Mouse (Mus musculus): ENCODE measurements around the gene Pitpna. TPM values are rescaled to one million over a fixed set of nuclear protein-coding genes. Genes with fewer than 3 reads are reported as not detected.

The Pitpna gene
- polyA plus RNA-seq, 1 experiment: 185 TPM

DNA sequence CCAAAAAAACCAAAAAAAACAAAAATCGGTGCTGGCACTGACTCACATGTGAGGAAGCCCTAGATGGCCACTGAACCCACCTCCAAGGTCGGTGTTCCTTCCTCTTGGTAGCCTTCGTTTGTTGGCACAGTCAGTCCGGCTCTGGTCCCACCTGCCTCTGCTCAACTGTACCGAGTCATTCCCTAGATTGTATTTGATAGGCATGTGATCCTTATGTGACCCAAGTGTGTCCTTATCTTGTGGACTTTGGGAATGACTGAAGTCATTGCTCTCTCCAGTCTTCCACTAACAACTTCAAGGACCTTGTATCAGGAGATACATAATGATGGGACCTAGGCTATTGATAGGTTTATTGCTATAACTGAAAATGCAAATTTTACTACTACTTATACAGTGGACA, 16.9 kb downstream of the Pitpna start:
- Histone ChIP-seq H3K36me3 (ENCODE audit: control insufficient read depth, insufficient read depth, low read length) (peaks cover 77% of the 10 kb centered on the region), H3K4me1 (ENCODE audit: control insufficient read depth, insufficient read depth, insufficient read length, low read length) (peaks cover 14% of the 10 kb centered on the region), H3K27me3 (ENCODE audit: control insufficient read depth, insufficient read depth, low read length) (no peaks in the 10 kb centered on the region), H3K4me3 (ENCODE audit: low read depth, low read length) (no peak overlapping the region), H3K27ac (ENCODE audit: insufficient read depth, low read depth, low read length) (peak overlapping the region; percentile 95)
- 24% methylated on average over 5 of the region's 5 CpGs for WGBS
- TF ChIP-seq CTCF (IDR thresholded peaks at IDR 0.05; ENCODE audit: extremely low read depth, insufficient read length, insufficient replicate concordance, low read depth, low read length) (no peak), POLR2A (IDR thresholded peaks at IDR 0.05; ENCODE audit: low read depth, low read length) (no peak)

GRCm38 (mm10) chr11:75605318-75605717, 17.4 kb downstream of the Pitpna start:
- Histone ChIP-seq H3K27ac (ENCODE audit: insufficient read depth, low read depth, low read length) (peak overlapping the region; percentile 95), H3K4me3 (ENCODE audit: low read depth, low read length) (no peak overlapping the region), H3K36me3 (ENCODE audit: control insufficient read depth, insufficient read depth, low read length) (peaks cover 78% of the 10 kb centered on the region), H3K4me1 (ENCODE audit: control insufficient read depth, insufficient read depth, insufficient read length, low read length) (peaks cover 14% of the 10 kb centered on the region), H3K27me3 (ENCODE audit: control insufficient read depth, insufficient read depth, low read length) (no peaks in the 10 kb centered on the region)
- TF ChIP-seq CTCF (IDR thresholded peaks at IDR 0.05; ENCODE audit: extremely low read depth, insufficient read length, insufficient replicate concordance, low read depth, low read length) (no peak), POLR2A (IDR thresholded peaks at IDR 0.05; ENCODE audit: low read depth, low read length) (no peak)
- WGBS: 9% methylated on average over 1 of the region's 1 CpGs

GRCm38 (mm10) chr11:75608776-75609175, 20.9 kb downstream of the Pitpna start:
- Histone ChIP-seq H3K27ac (ENCODE audit: insufficient read depth, low read depth, low read length) (no peak overlapping the region), H3K27me3 (ENCODE audit: control insufficient read depth, insufficient read depth, low read length) (no peaks in the 10 kb centered on the region), H3K4me1 (ENCODE audit: control insufficient read depth, insufficient read depth, insufficient read length, low read length) (peaks cover 12% of the 10 kb centered on the region; the same call in 1 of the 2 replicates), H3K4me3 (ENCODE audit: low read depth, low read length) (no peak overlapping the region), H3K36me3 (ENCODE audit: control insufficient read depth, insufficient read depth, low read length) (peaks cover 77% of the 10 kb centered on the region)
- 86% methylated on average over 5 of the region's 5 CpGs for WGBS
- TF ChIP-seq POLR2A (IDR thresholded peaks at IDR 0.05; ENCODE audit: low read depth, low read length): no peak
- no peak for TF ChIP-seq CTCF (IDR thresholded peaks at IDR 0.05; ENCODE audit: extremely low read depth, insufficient read length, insufficient replicate concordance, low read depth, low read length)

- WGBS: 94% methylated on average over 2 of the region's 2 CpGs
- TF ChIP-seq CTCF (IDR thresholded peaks at IDR 0.05; ENCODE audit: extremely low read depth, insufficient read length, insufficient replicate concordance, low read depth, low read length) (no peak), POLR2A (IDR thresholded peaks at IDR 0.05; ENCODE audit: low read depth, low read length) (no peak)
- H3K36me3 ChIP-seq (ENCODE audit: control insufficient read depth, insufficient read depth, low read length): peaks cover 78% of the 10 kb centered on the region
- H3K27ac ChIP-seq (ENCODE audit: insufficient read depth, low read depth, low read length): no peak overlapping the region
- peaks cover 10% of the 10 kb centered on the region for H3K4me1 ChIP-seq (ENCODE audit: control insufficient read depth, insufficient read depth, insufficient read length, low read length)
- no peak overlapping the region for H3K4me3 ChIP-seq (ENCODE audit: low read depth, low read length)
- H3K27me3 ChIP-seq (ENCODE audit: control insufficient read depth, insufficient read depth, low read length): no peaks in the 10 kb centered on the region
Measured at GRCm38 (mm10) chr11:75610021-75610420, 22.1 kb downstream of the Pitpna start.

GRCm38 (mm10) chr11:75614769-75615168, 26.9 kb downstream of the Pitpna start:
- WGBS: 98% methylated on average over 1 of the region's 1 CpGs
- no peak overlapping the region for H3K4me3 ChIP-seq (ENCODE audit: low read depth, low read length)
- H3K27ac ChIP-seq (ENCODE audit: insufficient read depth, low read depth, low read length): no peak overlapping the region
- no peaks in the 10 kb centered on the region for H3K27me3 ChIP-seq (ENCODE audit: control insufficient read depth, insufficient read depth, low read length)
- no peaks in the 10 kb centered on the region; the same call in 1 of the 2 replicates for H3K4me1 ChIP-seq (ENCODE audit: control insufficient read depth, insufficient read depth, insufficient read length, low read length)
- peaks cover 72% of the 10 kb centered on the region for H3K36me3 ChIP-seq (ENCODE audit: control insufficient read depth, insufficient read depth, low read length)
- TF ChIP-seq POLR2A (IDR thresholded peaks at IDR 0.05; ENCODE audit: low read depth, low read length): no peak
- TF ChIP-seq CTCF (IDR thresholded peaks at IDR 0.05; ENCODE audit: extremely low read depth, insufficient read length, insufficient replicate concordance, low read depth, low read length): no peak

GRCm38 (mm10) chr11:75615556-75615955, 27.7 kb downstream of the Pitpna start:
- H3K4me3 ChIP-seq (ENCODE audit: low read depth, low read length): no peak overlapping the region
- 61% methylated on average over 2 of the region's 2 CpGs for WGBS
- no peaks in the 10 kb centered on the region for H3K27me3 ChIP-seq (ENCODE audit: control insufficient read depth, insufficient read depth, low read length)
- no peaks in the 10 kb centered on the region; the same call in 1 of the 2 replicates for H3K4me1 ChIP-seq (ENCODE audit: control insufficient read depth, insufficient read depth, insufficient read length, low read length)
- H3K27ac ChIP-seq (ENCODE audit: insufficient read depth, low read depth, low read length): no peak overlapping the region
- no peak for TF ChIP-seq POLR2A (IDR thresholded peaks at IDR 0.05; ENCODE audit: low read depth, low read length)
- TF ChIP-seq CTCF (IDR thresholded peaks at IDR 0.05; ENCODE audit: extremely low read depth, insufficient read length, insufficient replicate concordance, low read depth, low read length): no peak
- peaks cover 72% of the 10 kb centered on the region for H3K36me3 ChIP-seq (ENCODE audit: control insufficient read depth, insufficient read depth, low read length)

DNA sequence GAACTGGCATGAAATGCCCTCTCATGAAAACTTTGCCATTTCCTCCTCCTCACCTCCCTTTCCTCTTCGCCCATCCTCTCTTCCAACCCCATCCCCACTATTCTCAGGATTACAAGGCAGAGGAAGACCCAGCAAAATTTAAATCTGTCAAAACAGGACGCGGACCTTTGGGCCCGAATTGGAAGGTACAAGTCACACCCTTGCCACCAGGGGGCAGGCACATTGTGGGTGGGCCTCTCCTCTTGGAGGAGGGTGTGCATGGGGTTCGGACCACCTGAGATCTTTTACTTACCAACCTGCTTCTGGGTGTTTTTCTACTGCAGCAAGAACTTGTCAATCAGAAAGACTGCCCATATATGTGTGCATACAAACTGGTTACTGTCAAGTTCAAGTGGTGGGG, 31.2 kb downstream of the Pitpna start:
- Histone ChIP-seq H3K36me3 (ENCODE audit: control insufficient read depth, insufficient read depth, low read length) (peaks cover 72% of the 10 kb centered on the region), H3K27me3 (ENCODE audit: control insufficient read depth, insufficient read depth, low read length) (no peaks in the 10 kb centered on the region), H3K27ac (ENCODE audit: insufficient read depth, low read depth, low read length) (no peak overlapping the region), H3K4me3 (ENCODE audit: low read depth, low read length) (no peak overlapping the region), H3K4me1 (ENCODE audit: control insufficient read depth, insufficient read depth, insufficient read length, low read length) (no peaks in the 10 kb centered on the region; the same call in 1 of the 2 replicates)
- 84% methylated on average over 5 of the region's 5 CpGs for WGBS
- TF ChIP-seq CTCF (IDR thresholded peaks at IDR 0.05; ENCODE audit: extremely low read depth, insufficient read length, insufficient replicate concordance, low read depth, low read length): peak; percentile 26; the same call in 1 of the 2 replicates
- TF ChIP-seq POLR2A (IDR thresholded peaks at IDR 0.05; ENCODE audit: low read depth, low read length): no peak

All from small intestine, adult 2 months (tissue).